Mouse (Mus musculus): ENCODE data around the gene Fbxo24. TPM values are rescaled to one million over a fixed set of nuclear protein-coding genes. Genes with fewer than 3 reads are reported as not detected.

Gene Fbxo24
- polyA plus RNA-seq, 1 experiment from 2014 or later = 0.15 TPM

GRCm38 (mm10) chr5:137582702-137583101 lies 46.1 kb downstream of the Fbxo24 start:
- Histone ChIP-seq H3K4me2 (0 out of 2 replicates have a peak overlapping the region, but pooled peaks have one; percentile 71), H3K27me3 (replicated peaks) (peaks cover 39% of the 10 kb centered on the region), H3K4me3 (no peak overlapping the region), H3K36me3 (no peaks in the 10 kb centered on the region), H3K9me3 (replicated peaks) (0 out of 2 replicates have a peak, but pooled peaks cover 4% of the 10 kb centered on the region), H3K4me1 (replicated peaks) (peaks cover 11% of the 10 kb centered on the region; the same call in 1 of the 2 replicates), H3K27ac (ENCODE audit: poor library complexity, severe bottlenecking) (no peak overlapping the region), H3K9ac (no peak overlapping the region)
- whole genome bisulfite sequencing = 19% methylated on average over 8 of the region's 8 CpGs
- no peak for ATAC-seq (ENCODE audit: insufficient number of reproducible peaks, low FRiP score)

- H3K9me3 ChIP-seq (replicated peaks) = no peaks in the 10 kb centered on the region
- no peak overlapping the region for H3K4me3 ChIP-seq
- no peak for ATAC-seq (ENCODE audit: insufficient number of reproducible peaks, low FRiP score)
- no peak overlapping the region for H3K4me2 ChIP-seq
- WGBS = 76% methylated on average over 6 of the region's 6 CpGs
- no peak overlapping the region for H3K27ac ChIP-seq (ENCODE audit: poor library complexity, severe bottlenecking)
- H3K36me3 ChIP-seq = no peaks in the 10 kb centered on the region
- H3K4me1 ChIP-seq (replicated peaks) = peaks cover 11% of the 10 kb centered on the region; the same call in 1 of the 2 replicates
- peaks cover 51% of the 10 kb centered on the region for H3K27me3 ChIP-seq (replicated peaks)
- H3K9ac ChIP-seq = no peak overlapping the region
Observed at GRCm38 (mm10) chr5:137580246-137580645, 48.6 kb downstream of the Fbxo24 start.

- Histone ChIP-seq H3K4me3 (peak overlapping the region; percentile 34), H3K27me3 (replicated peaks) (peaks cover 41% of the 10 kb centered on the region), H3K9me3 (replicated peaks) (no peaks in the 10 kb centered on the region), H3K36me3 (no peaks in the 10 kb centered on the region), H3K27ac (ENCODE audit: poor library complexity, severe bottlenecking) (no peak overlapping the region), H3K9ac (0 out of 2 replicates have a peak overlapping the region, but pooled peaks have one; percentile 8), H3K4me1 (replicated peaks) (peaks cover 12% of the 10 kb centered on the region), H3K4me2 (peak overlapping the region; percentile 64)
- 11% methylated on average over 27 of the region's 27 CpGs for WGBS
- ATAC-seq (ENCODE audit: insufficient number of reproducible peaks, low FRiP score) = no peak
Observed at GRCm38 (mm10) chr5:137574470-137574901, 54.3 kb downstream of the Fbxo24 start.

- peaks cover 14% of the 10 kb centered on the region for H3K4me1 ChIP-seq (replicated peaks)
- peak; percentile 73 for ATAC-seq (ENCODE audit: insufficient number of reproducible peaks, low FRiP score)
- 0 out of 2 replicates have a peak, but pooled peaks cover 3% of the 10 kb centered on the region for H3K9me3 ChIP-seq (replicated peaks)
- peaks cover 45% of the 10 kb centered on the region for H3K27me3 ChIP-seq (replicated peaks)
- no peak overlapping the region for H3K27ac ChIP-seq (ENCODE audit: poor library complexity, severe bottlenecking)
- H3K4me3 ChIP-seq = no peak overlapping the region; the same call in 1 of the 2 replicates
- no peaks in the 10 kb centered on the region for H3K36me3 ChIP-seq
- no peak overlapping the region for H3K9ac ChIP-seq
- 70% methylated on average over 17 of the region's 17 CpGs for WGBS
- peak overlapping the region; percentile 43; the same call in 1 of the 2 replicates for H3K4me2 ChIP-seq
Observed at GRCm38 (mm10) chr5:137570691-137571586, 57.9 kb downstream of the Fbxo24 start.

GRCm38 (mm10) chr5:137570181-137570580 lies 58.6 kb downstream of the Fbxo24 start:
- Histone ChIP-seq H3K27ac (ENCODE audit: poor library complexity, severe bottlenecking) (no peak overlapping the region), H3K9ac (no peak overlapping the region), H3K4me3 (no peak overlapping the region), H3K4me2 (peak overlapping the region; percentile 43), H3K36me3 (no peaks in the 10 kb centered on the region), H3K9me3 (replicated peaks) (0 out of 2 replicates have a peak, but pooled peaks cover 3% of the 10 kb centered on the region), H3K4me1 (replicated peaks) (peaks cover 14% of the 10 kb centered on the region), H3K27me3 (replicated peaks) (peaks cover 45% of the 10 kb centered on the region)
- no peak for ATAC-seq (ENCODE audit: insufficient number of reproducible peaks, low FRiP score)
- 36% methylated on average over 7 of the region's 7 CpGs for WGBS

- peaks cover 12% of the 10 kb centered on the region for H3K4me1 ChIP-seq (replicated peaks)
- 23% methylated on average over 9 of the region's 9 CpGs for WGBS
- ATAC-seq (ENCODE audit: insufficient number of reproducible peaks, low FRiP score) = peak; percentile 79
- H3K4me2 ChIP-seq = peak within 1 kb of the TSS; percentile 43
- H3K9me3 ChIP-seq (replicated peaks) = 0 out of 2 replicates have a peak, but pooled peaks cover 3% of the 10 kb centered on the region
- no peak within 1 kb of the TSS for H3K9ac ChIP-seq
- no peak within 1 kb of the TSS for H3K4me3 ChIP-seq
- peaks cover 41% of the 10 kb centered on the region for H3K27me3 ChIP-seq (replicated peaks)
- H3K27ac ChIP-seq (ENCODE audit: poor library complexity, severe bottlenecking) = no peak within 1 kb of the TSS
- no peaks in the 10 kb centered on the region for H3K36me3 ChIP-seq
Observed at GRCm38 (mm10) chr5:137569665-137570064, 59.1 kb downstream of the Fbxo24 start, which contains the start of gene Tfr2. Tfr2 (plus strand) TSS chr5:137569840.

GRCm38 (mm10) chr5:137569031-137569430 lies 59.8 kb downstream of the Fbxo24 start:
- no peak overlapping the region for H3K4me3 ChIP-seq
- peaks cover 6% of the 10 kb centered on the region for H3K4me1 ChIP-seq (replicated peaks)
- no peaks in the 10 kb centered on the region for H3K36me3 ChIP-seq
- no peak for ATAC-seq (ENCODE audit: insufficient number of reproducible peaks, low FRiP score)
- no peak overlapping the region for H3K27ac ChIP-seq (ENCODE audit: poor library complexity, severe bottlenecking)
- H3K9me3 ChIP-seq (replicated peaks) = 0 out of 2 replicates have a peak, but pooled peaks cover 3% of the 10 kb centered on the region
- H3K4me2 ChIP-seq = no peak overlapping the region
- H3K27me3 ChIP-seq (replicated peaks) = peaks cover 34% of the 10 kb centered on the region
- WGBS = 65% methylated on average over 12 of the region's 12 CpGs
- no peak overlapping the region for H3K9ac ChIP-seq

- Histone ChIP-seq H3K9me3 (replicated peaks) (0 out of 2 replicates have a peak, but pooled peaks cover 3% of the 10 kb centered on the region), H3K27ac (ENCODE audit: poor library complexity, severe bottlenecking) (no peak overlapping the region), H3K4me1 (replicated peaks) (peaks cover 4% of the 10 kb centered on the region; the same call in 1 of the 2 replicates), H3K4me3 (no peak overlapping the region), H3K36me3 (no peaks in the 10 kb centered on the region), H3K27me3 (replicated peaks) (peaks cover 28% of the 10 kb centered on the region), H3K4me2 (no peak overlapping the region), H3K9ac (no peak overlapping the region)
- 77% methylated on average over 8 of the region's 8 CpGs for whole genome bisulfite sequencing
- ATAC-seq (ENCODE audit: insufficient number of reproducible peaks, low FRiP score) = no peak
Observed at GRCm38 (mm10) chr5:137568223-137568798, 60.5 kb downstream of the Fbxo24 start.

- Histone ChIP-seq H3K9me3 (replicated peaks) (0 out of 2 replicates have a peak, but pooled peaks cover 3% of the 10 kb centered on the region), H3K9ac (no peak overlapping the region), H3K4me1 (replicated peaks) (peaks cover 4% of the 10 kb centered on the region; the same call in 1 of the 2 replicates), H3K27ac (ENCODE audit: poor library complexity, severe bottlenecking) (no peak overlapping the region), H3K4me2 (no peak overlapping the region), H3K4me3 (no peak overlapping the region), H3K36me3 (no peaks in the 10 kb centered on the region), H3K27me3 (replicated peaks) (peaks cover 25% of the 10 kb centered on the region)
- no peak for ATAC-seq (ENCODE audit: insufficient number of reproducible peaks, low FRiP score)
- 90% methylated on average over 5 of the region's 5 CpGs for WGBS
Observed at GRCm38 (mm10) chr5:137566416-137566815, 62.4 kb downstream of the Fbxo24 start.

GRCm38 (mm10) chr5:137565744-137566143 lies 63.1 kb downstream of the Fbxo24 start:
- Histone ChIP-seq H3K36me3 (no peaks in the 10 kb centered on the region), H3K9me3 (replicated peaks) (0 out of 2 replicates have a peak, but pooled peaks cover 3% of the 10 kb centered on the region), H3K27ac (ENCODE audit: poor library complexity, severe bottlenecking) (no peak overlapping the region), H3K27me3 (replicated peaks) (peaks cover 26% of the 10 kb centered on the region), H3K4me2 (no peak overlapping the region), H3K4me3 (no peak overlapping the region), H3K4me1 (replicated peaks) (peaks cover 4% of the 10 kb centered on the region; the same call in 1 of the 2 replicates), H3K9ac (no peak overlapping the region)
- no peak for ATAC-seq (ENCODE audit: insufficient number of reproducible peaks, low FRiP score)
- WGBS = 73% methylated on average over 6 of the region's 6 CpGs

GRCm38 (mm10) chr5:137562965-137563364 lies 65.8 kb downstream of the Fbxo24 start:
- no peak for ATAC-seq (ENCODE audit: insufficient number of reproducible peaks, low FRiP score)
- H3K9ac ChIP-seq = no peak overlapping the region
- H3K4me1 ChIP-seq (replicated peaks) = no peaks in the 10 kb centered on the region
- no peaks in the 10 kb centered on the region for H3K9me3 ChIP-seq (replicated peaks)
- no peaks in the 10 kb centered on the region for H3K36me3 ChIP-seq
- WGBS = 51% methylated on average over 10 of the region's 10 CpGs
- H3K4me3 ChIP-seq = no peak overlapping the region
- H3K27ac ChIP-seq (ENCODE audit: poor library complexity, severe bottlenecking) = no peak overlapping the region
- no peak overlapping the region for H3K4me2 ChIP-seq
- peaks cover 16% of the 10 kb centered on the region for H3K27me3 ChIP-seq (replicated peaks)
